Mouse (Mus musculus) embryonic stem cell, embryonic (primary cell): ENCODE results near the gene Antxr1.

Source experiments
- CTCF ChIA-PET, 4 experiments: fragments of 300-600 bp in 2 of 4; fragments of 350-600 bp in 2 of 4; sonication (Branson Sonifier 250); formaldehyde crosslinking; loops; one replicate each; lab custom pipeline; 2022; ENCODE audit warnings: inconsistent platforms in 2 of 4; lab: Charles Lee
- POLR2A ChIA-PET, 4 experiments: fragments of 300-600 bp in 2 of 4; fragments of 350-600 bp in 2 of 4; sonication (Branson Sonifier 250); formaldehyde crosslinking; loops; one replicate each; lab custom pipeline; 2022; ENCODE audit warnings: antibody characterized with exemption in 4 of 4, inconsistent platforms in 1 of 4; lab: Charles Lee

Gene Antxr1

GRCm38 (mm10) chr6:87226315-87226714, 109.3 kb downstream of the Antxr1 start:
- CTCF ChIA-PET: no interaction called here
- POLR2A ChIA-PET: interaction anchor here in 2 of 4 experiments (0.6 to 1.7 kb wide), 2 partner anchors 51 to 265 kb away, joined by 5 to 6 read pairs; no protein-coding TSS in a partner anchor

GRCm38 (mm10) chr6:87225286-87225685, 110.3 kb downstream of the Antxr1 start:
- CTCF ChIA-PET: interaction anchor here in 3 of 4 experiments (0.5 to 1.4 kb wide), 3 partner anchors 99 to 124 kb away, joined by 3 to 5 read pairs (median 3); no protein-coding TSS in a partner anchor
- POLR2A ChIA-PET: interaction anchor here in 2 of 4 experiments (0.9 to 1.7 kb wide), 3 partner anchors 52 to 183 kb away, joined by 3 to 5 read pairs (median 3); no protein-coding TSS in a partner anchor

DNA sequence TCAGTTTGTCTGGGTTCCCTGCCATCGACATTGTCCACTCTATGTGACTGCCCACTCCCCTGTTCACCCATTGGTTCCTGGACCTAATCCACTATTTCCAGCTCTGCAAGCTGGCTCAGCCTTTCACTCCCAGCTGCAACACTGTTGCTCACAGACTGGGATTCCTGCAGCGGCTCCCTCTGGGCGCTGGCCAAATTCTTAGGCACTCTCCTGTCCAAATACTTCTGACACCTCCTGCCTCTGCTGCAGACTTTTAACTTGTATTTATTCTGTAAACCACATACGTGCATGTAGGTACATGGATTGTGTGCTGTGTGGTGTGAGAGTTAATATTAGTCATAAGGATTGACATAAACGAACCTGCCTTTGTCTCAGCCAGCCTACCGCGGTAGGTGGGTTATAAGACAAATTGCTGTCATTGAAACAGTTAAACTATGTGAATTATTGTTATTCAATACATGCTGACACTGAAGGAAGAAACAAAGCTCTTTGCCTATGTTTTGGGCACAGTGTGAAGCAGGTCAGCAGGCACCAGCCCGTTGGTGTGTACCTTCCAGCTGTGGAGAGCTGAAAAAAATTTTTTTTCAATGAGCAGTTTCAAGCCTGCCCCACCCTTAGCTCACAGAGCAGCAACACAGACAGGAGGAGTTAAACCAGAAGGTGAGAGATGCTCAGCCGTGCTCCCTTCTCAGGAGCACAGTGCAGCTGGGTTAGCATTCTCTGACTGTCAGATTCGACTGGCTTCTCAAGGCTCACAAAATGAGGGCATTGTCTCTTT, 112.6 kb downstream of the Antxr1 start:
- POLR2A ChIA-PET: interaction anchor here in 2 of 4 experiments (0.6 to 1.1 kb wide), 2 partner anchors 99 to 103 kb away, joined by 3 to 4 read pairs; no protein-coding TSS in a partner anchor
- CTCF ChIA-PET: interaction anchor here in 1 of 4 experiments (0.9 kb wide), 1 partner anchor 112 kb away, joined by 3 read pairs; the partner anchor contains the start of gene Antxr1

- POLR2A ChIA-PET: interaction anchor here in 1 of 4 experiments (0.6 kb wide), 1 partner anchor 159 kb away, joined by 3 read pairs; no protein-coding TSS in a partner anchor
- CTCF ChIA-PET: no interaction called here
These were observed 116.3 kb downstream of the Antxr1 start for GRCm38 (mm10) chr6:87219061-87219992.

DNA sequence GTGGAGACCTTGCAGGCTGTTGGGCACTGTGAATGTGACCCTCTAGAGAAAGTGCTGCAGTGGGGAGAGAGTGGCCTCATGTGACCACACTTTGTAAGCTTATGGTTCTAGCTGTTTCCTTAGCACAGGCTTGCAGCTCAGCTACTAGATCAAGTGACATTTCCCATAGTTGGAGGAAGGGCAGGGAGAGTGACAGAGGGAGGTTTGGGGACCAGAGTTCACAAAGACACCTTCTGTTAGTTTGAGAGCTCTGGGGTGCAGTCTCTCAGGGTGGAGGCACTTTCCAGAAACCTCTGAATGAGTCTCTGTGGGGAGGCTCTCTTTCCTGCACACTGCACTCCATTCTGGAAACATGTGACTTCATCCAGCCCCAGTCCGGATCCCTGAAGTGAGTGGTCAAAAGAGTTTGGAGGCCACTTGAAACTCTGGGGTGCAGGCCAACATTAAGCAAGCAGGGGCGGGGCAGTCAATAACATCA, 119.5 kb downstream of the Antxr1 start:
- ChIA-PET CTCF (interaction anchor here in 3 of 4 experiments (0.5 to 1.6 kb wide), 4 partner anchors 13 to 115 kb away, joined by 3 to 5 read pairs (median 3); no protein-coding TSS in a partner anchor), POLR2A (no interaction called here)

- ChIA-PET POLR2A (no interaction called here), CTCF (no interaction called here)
These were observed 122.4 kb downstream of the Antxr1 start for GRCm38 (mm10) chr6:87213262-87213661.

DNA sequence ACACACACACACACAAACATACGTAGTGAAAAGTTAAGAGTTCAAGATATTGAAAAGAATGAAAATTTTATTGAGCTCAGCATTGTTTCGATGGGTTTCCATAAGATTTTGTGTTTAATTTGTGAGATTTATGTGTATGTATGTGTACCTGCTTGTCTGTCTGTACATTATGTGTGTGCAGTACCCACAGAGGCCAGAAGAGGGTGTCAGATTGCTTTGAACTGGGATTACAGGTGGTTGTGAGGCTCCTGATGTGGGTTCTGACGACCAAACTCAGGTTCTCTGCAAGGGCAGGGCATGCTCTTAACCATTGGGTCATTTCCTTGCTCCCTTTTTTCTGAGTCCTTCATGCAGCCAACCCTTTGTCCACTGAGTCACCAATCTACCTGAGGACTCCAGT, 124.1 kb downstream of the Antxr1 start:
- POLR2A ChIA-PET: no interaction called here
- CTCF ChIA-PET: no interaction called here

- CTCF ChIA-PET: interaction anchor here in 2 of 4 experiments (0.5 to 1.6 kb wide), 2 partner anchors 106 to 325 kb away, joined by 3 read pairs; no protein-coding TSS in a partner anchor
These were observed 128.1 kb downstream of the Antxr1 start for GRCm38 (mm10) chr6:87207373-87207982.

GRCm38 (mm10) chr6:87206790-87207189, 128.8 kb downstream of the Antxr1 start:
- POLR2A ChIA-PET: no interaction called here
- CTCF ChIA-PET: no interaction called here

More at GRCm38 (mm10) chr6:87207373-87207982, 128.1 kb downstream of the Antxr1 start:
- POLR2A ChIA-PET: interaction anchor here in 2 of 4 experiments (0.7 to 1.1 kb wide), 2 partner anchors 55 to 88 kb away, joined by 3 read pairs; no protein-coding TSS in a partner anchor

- POLR2A ChIA-PET: interaction anchor here in 1 of 4 experiments (0.8 kb wide), 1 partner anchor 59 kb away, joined by 4 read pairs; no protein-coding TSS in a partner anchor
- CTCF ChIA-PET: interaction anchor here in 1 of 4 experiments (0.7 kb wide), 1 partner anchor 13 kb away, joined by 3 read pairs; no protein-coding TSS in a partner anchor
These were observed 132.2 kb downstream of the Antxr1 start for GRCm38 (mm10) chr6:87203467-87203866.

DNA sequence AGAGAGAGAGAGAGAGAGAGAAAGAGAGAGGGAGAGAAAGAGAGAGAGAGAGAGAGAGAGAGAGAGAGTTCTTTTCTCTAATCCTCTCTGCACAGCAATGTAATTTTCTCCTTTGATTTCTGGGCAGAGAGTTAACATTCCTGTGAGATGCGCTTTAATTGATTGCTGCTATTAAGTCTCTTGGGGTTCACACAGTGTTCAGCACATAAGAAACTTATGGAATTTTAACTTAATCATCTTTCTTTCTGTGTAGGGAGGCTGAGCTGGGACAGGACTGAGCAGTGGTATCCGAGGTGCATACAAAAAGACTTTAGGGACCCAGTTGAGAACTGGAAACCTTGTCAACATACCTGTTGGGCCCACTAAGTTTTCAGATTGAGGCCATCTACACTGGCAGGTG, 132.6 kb downstream of the Antxr1 start:
- ChIA-PET CTCF (interaction anchor here in 1 of 4 experiments (0.7 kb wide), 1 partner anchor 13 kb away, joined by 3 read pairs; no protein-coding TSS in a partner anchor), POLR2A (interaction anchor here in 1 of 4 experiments (0.7 to 1.3 kb wide), 3 partner anchors 9 to 58 kb away, joined by 3 to 4 read pairs (median 4); no protein-coding TSS in a partner anchor)

GRCm38 (mm10) chr6:87202048-87202605, 133.5 kb downstream of the Antxr1 start:
- POLR2A ChIA-PET: interaction anchor here in 1 of 4 experiments (0.7 to 1.3 kb wide), 2 partner anchors 8 to 9 kb away, joined by 3 to 4 read pairs; no protein-coding TSS in a partner anchor
- CTCF ChIA-PET: interaction anchor here in 2 of 4 experiments (0.6 to 0.7 kb wide), 2 partner anchors 10 to 264 kb away, joined by 3 to 4 read pairs; no protein-coding TSS in a partner anchor

GRCm38 (mm10) chr6:87189755-87190154, 145.9 kb downstream of the Antxr1 start:
- CTCF ChIA-PET: interaction anchor here in 1 of 4 experiments (1.3 kb wide), 1 partner anchor 88 kb away, joined by 4 read pairs; no protein-coding TSS in a partner anchor
- POLR2A ChIA-PET: interaction anchor here in 1 of 4 experiments (0.6 kb wide), 1 partner anchor 89 kb away, joined by 3 read pairs; no protein-coding TSS in a partner anchor

DNA sequence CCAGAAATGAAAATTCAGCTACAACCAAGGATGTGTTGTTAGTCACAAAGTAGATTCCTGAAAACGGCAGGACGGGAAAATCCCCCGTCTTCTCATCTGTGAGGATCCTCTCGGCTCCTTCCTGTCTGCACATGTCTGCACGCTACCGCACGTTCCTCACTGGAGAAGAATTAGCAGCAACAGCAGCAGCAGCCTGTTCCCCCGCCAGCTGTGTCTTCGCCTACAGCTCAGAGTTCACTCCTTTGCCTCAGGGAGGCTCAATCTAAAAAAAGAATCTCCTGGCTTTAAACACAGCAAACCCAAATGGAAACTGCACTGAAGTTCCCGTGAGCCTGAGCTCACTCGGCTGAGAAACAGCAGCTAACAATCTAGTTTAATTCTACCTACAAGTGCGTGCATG, 148.6 kb downstream of the Antxr1 start:
- POLR2A ChIA-PET: interaction anchor here in 1 of 4 experiments (0.8 kb wide), 1 partner anchor 28 kb away, joined by 3 read pairs; no protein-coding TSS in a partner anchor
- CTCF ChIA-PET: interaction anchor here in 1 of 4 experiments (1.2 kb wide), 1 partner anchor 86 kb away, joined by 3 read pairs; no protein-coding TSS in a partner anchor

GRCm38 (mm10) chr6:87184418-87184817, 151.2 kb downstream of the Antxr1 start:
- ChIA-PET CTCF (interaction anchor here in 1 of 4 experiments (1.5 kb wide), 1 partner anchor 83 kb away, joined by 6 read pairs; no protein-coding TSS in a partner anchor), POLR2A (no interaction called here)

DNA sequence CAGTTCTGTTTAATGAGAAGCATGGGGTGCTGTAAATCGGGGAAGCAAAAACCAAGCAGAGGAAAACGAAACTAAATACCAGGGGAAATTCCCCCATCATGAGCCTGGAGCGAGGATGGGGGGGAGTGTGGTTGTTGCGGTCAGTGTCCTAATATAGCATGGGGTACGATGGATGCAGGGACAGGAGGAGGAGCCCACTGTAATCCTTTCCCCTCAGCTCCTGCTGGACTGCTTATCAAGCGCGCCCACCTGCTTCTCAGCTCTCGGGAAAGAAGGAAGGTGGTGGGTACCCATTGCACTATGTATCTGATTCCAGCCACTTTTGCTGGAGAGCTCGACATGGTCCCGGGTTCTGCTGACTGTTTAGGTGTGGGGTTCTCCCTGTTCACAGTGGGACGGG, 151.6 kb downstream of the Antxr1 start:
- ChIA-PET CTCF (interaction anchor here in 1 of 4 experiments (1.5 kb wide), 1 partner anchor 83 kb away, joined by 6 read pairs; no protein-coding TSS in a partner anchor), POLR2A (no interaction called here)
